Mouse (Mus musculus): ENCODE results near the gene Gtf2h5.
A peak's percentile ranks its signal among the peaks of the same experiment; 100 is the strongest.

The Gtf2h5 gene

GRCm38 (mm10) chr17:6079287-6080122 lies at the start of gene Gtf2h5, which contains the start of gene Serac1:
Gene Gtf2h5 (plus strand): TSS chr17:6079786.
Gene Serac1 (minus strand): TSS chr17:6079741.
- DNase-seq (ENCODE audit: low read depth, low spot score), result peak; percentile 96

- no peak for DNase-seq (ENCODE audit: low read depth, low spot score)
These were observed 43.9 kb upstream of the Gtf2h5 start for GRCm38 (mm10) chr17:6035661-6036060.

GRCm38 (mm10) chr17:6036458-6036857 lies 43.1 kb upstream of the Gtf2h5 start:
- DNase-seq (ENCODE audit: low read depth, low spot score), result no peak

DNA sequence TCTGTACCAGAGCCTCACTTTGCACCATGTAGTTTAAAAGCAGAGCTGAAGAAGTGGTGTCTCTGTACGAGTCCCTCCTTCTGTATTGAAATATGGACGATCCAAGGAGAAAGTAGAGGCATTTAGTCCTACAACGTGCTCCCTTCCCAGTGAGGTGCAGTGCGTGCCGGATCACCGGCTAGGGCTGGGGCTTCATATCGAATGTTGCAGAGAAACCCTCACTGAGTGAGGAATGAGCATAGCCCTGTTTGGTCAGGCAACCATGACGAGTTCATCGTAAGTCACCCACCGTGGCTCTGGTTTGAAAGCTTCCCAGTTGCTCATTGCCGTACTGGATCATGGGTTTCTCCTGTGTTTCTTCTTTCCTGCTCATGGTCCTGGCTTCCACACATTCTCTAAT lies 42.7 kb upstream of the Gtf2h5 start:
- no peak for DNase-seq (ENCODE audit: low read depth, low spot score)

GRCm38 (mm10) chr17:6037507-6037906 lies 42.1 kb upstream of the Gtf2h5 start:
- no peak for DNase-seq (ENCODE audit: low read depth, low spot score)

GRCm38 (mm10) chr17:6052801-6053200 lies 26.8 kb upstream of the Gtf2h5 start:
- DNase-seq (ENCODE audit: low read depth, low spot score), result no peak

- DNase-seq (ENCODE audit: low read depth, low spot score), result peak; percentile 73
These were observed 24.6 kb upstream of the Gtf2h5 start for GRCm38 (mm10) chr17:6054934-6055355.

DNA sequence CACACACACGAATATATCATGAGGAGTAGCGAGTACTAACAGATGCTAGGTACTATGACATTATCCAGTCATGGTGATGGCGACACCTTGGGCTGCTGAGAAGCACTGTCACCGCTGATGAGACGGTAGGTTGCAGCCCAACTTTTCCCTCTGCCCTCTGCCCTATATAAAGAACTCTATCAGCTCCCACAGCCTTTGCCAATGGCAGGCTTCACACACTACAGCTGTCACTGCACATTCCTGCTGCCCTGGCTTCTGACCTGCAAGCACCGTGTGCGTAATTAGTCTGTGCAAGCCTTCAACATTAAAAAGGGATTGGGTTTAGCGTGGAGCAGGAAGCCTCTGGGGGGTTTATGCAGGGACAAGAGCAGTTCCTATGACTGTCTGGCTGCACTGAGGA lies 16.8 kb upstream of the Gtf2h5 start:
- no peak for DNase-seq (ENCODE audit: low read depth, low spot score)

GRCm38 (mm10) chr17:6063532-6063931 lies 16.1 kb upstream of the Gtf2h5 start:
- DNase-seq (ENCODE audit: low read depth, low spot score), result no peak

DNA sequence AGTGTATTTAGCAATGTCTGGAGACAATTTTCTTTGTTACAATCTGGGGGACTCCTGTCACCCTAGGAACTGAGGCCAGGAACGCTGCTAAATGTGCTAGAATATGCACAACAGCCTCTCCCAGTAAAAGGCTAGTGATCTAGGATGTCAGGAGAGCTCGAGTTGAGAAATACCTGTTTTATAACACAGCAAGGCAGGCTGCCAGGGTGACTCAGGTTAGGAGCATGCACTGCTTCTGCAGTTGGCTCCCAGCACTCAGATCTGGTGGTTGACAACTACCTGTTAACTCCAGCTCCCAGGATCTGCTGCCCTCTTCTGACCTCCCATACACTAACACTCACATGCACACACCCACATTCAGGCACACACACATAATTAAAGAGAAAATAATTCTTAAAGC lies 13.6 kb upstream of the Gtf2h5 start:
- DNase-seq (ENCODE audit: low read depth, low spot score), result no peak

- DNase-seq (ENCODE audit: low read depth, low spot score), result no peak
These were observed 12.0 kb upstream of the Gtf2h5 start for GRCm38 (mm10) chr17:6067613-6068012.

- DNase-seq (ENCODE audit: low read depth, low spot score), result no peak
These were observed 9.7 kb upstream of the Gtf2h5 start for GRCm38 (mm10) chr17:6069866-6070265.

- DNase-seq (ENCODE audit: low read depth, low spot score), result no peak
These were observed 6.2 kb upstream of the Gtf2h5 start for GRCm38 (mm10) chr17:6073405-6073804.

DNA sequence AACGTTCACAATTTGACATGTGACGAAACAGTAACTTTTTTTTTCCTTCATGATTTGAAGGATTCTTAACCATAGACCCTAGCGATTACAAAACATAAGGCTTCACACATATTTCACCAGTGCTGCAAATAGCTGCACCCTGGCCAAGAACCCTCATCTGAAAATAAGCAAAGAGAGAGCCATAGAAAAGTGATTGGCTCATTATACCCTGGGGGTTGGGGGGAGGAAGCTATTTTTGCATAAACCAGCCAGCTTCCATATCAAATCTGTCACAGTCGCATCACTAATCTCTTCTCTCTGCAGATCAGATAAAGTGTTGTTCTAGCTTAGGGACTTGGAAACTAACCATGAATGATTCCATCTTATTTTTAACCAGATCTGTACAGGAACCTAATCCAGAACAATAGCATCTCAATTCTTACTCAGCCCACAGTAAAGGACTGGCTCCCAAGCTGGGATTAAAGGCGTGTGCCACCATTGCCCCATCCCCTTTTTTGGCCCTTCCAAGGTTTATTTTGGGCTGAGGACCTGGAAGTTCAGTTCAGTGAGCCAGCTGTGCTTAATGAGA lies 3.8 kb downstream of the Gtf2h5 start:
- DNase-seq (ENCODE audit: low read depth, low spot score), result no peak

DNA sequence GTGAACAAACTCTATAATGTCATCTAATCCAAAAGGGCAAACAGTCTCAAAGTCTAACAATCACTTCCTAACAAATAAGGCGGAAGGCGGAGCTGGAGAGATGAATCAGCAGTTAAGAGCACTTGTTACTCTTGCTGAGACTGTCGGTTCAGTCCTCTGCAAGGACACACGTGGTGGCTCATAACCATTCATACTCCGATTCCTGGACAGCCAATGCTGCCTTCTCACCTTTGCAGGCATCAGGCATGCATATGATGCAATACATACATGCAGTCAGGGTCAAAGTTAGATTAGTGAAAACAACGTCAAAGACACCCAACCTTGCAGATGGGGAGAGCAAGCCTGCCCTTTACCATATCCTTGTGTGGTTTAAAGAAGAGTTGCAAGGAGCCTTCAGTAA lies 12.0 kb downstream of the Gtf2h5 start:
- no peak for DNase-seq (ENCODE audit: low read depth, low spot score)

DNA sequence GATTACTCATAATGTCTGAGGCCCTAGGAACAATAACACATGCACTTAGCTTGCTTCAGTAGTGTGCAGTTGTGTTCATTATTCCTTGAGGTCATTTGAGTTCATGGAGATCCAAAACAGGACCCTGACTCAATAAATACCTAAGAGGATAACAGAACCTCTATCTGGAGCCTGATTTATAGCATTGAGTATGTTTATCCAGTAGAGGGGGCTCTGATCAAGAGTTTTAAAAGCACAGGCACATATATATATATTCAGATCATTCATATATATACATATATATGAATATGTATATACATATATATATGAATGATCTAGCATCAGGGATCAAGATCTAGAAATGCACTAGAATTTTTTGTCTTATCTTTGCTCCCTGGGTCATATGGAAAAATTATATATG lies 16.0 kb downstream of the Gtf2h5 start:
- no peak for DNase-seq (ENCODE audit: low read depth, low spot score)

- DNase-seq (ENCODE audit: low read depth, low spot score), result peak; percentile 40
These were observed 18.3 kb downstream of the Gtf2h5 start for GRCm38 (mm10) chr17:6097884-6098283.

DNA sequence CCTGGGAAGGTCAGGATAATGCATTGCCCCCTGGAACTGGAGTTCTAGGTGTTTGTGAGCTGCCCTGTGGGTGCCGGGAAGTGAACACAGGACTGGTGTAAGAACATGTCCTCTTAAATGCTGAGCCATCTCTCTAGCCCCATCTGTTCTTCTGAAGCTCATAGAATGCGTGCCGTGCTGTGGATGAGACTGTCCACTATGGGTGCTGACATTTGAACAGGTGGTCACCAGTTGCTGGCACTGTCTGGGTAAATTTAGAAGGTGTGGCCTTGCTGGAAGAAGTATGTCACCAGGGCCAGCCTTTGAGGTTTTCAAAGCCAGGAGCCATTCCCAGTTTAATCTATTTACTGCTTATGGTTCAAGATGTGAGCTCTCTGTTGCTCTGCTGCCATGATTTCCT lies 22.7 kb downstream of the Gtf2h5 start:
- no peak for DNase-seq (ENCODE audit: low read depth, low spot score)

GRCm38 (mm10) chr17:6103566-6103965 lies 24.0 kb downstream of the Gtf2h5 start:
- DNase-seq (ENCODE audit: low read depth, low spot score), result no peak

GRCm38 (mm10) chr17:6106361-6107014 lies 26.9 kb downstream of the Gtf2h5 start, which contains the start of gene Tulp4:
Gene Tulp4 (plus strand): TSS chr17:6106437.
- peak; percentile 78 for DNase-seq (ENCODE audit: low read depth, low spot score)

GRCm38 (mm10) chr17:6107015-6107601 lies 27.5 kb downstream of the Gtf2h5 start:
- DNase-seq (ENCODE audit: low read depth, low spot score), result peak; percentile 39

GRCm38 (mm10) chr17:6108175-6108574 lies 28.6 kb downstream of the Gtf2h5 start:
- no peak for DNase-seq (ENCODE audit: low read depth, low spot score)

Data from forelimb bud, embryonic 11.5 days (tissue).